Mouse (Mus musculus) gastrocnemius, adult 18-20 months (tissue): ENCODE measurements around the gene Spata48. TPM values are rescaled to one million over a fixed set of nuclear protein-coding genes. Genes with fewer than 3 reads are reported as not detected.

Experiments
- DNase-seq: peaks from one replicate; pipeline ENCODE4 v3.0.0; 2021; ENCODE audit warnings: low spot score
- total RNA-seq, 2 experiments: library from RNA; stranded (reverse); gene quantifications; 2 replicates each; pipeline ENCODE4 v1.2.3; 2021

Gene Spata48
- total RNA-seq, 2 experiments from 2014 or later: 0.62 TPM; not detected in 1

GRCm38 (mm10) chr11:11530126-11530525 lies 68.2 kb downstream of the Spata48 start:
- no peak for DNase-seq

- DNase-seq: no peak
Observed at GRCm38 (mm10) chr11:11536295-11536694, 74.4 kb downstream of the Spata48 start.

GRCm38 (mm10) chr11:11545948-11546347 lies 84.1 kb downstream of the Spata48 start:
- DNase-seq: no peak

- no peak for DNase-seq
Observed at GRCm38 (mm10) chr11:11546903-11547511, 85.1 kb downstream of the Spata48 start.

GRCm38 (mm10) chr11:11547597-11548240 lies 85.8 kb downstream of the Spata48 start:
- no peak for DNase-seq

- no peak for DNase-seq
Observed at GRCm38 (mm10) chr11:11555563-11555962, 93.7 kb downstream of the Spata48 start.

GRCm38 (mm10) chr11:11556186-11556585 lies 94.3 kb downstream of the Spata48 start:
- no peak for DNase-seq

- peak; percentile 59 for DNase-seq
Observed at GRCm38 (mm10) chr11:11557173-11557967, 95.5 kb downstream of the Spata48 start.

GRCm38 (mm10) chr11:11558662-11559061 lies 96.8 kb downstream of the Spata48 start:
- no peak for DNase-seq

GRCm38 (mm10) chr11:11559099-11559686 lies 97.3 kb downstream of the Spata48 start:
- DNase-seq: no peak

- no peak for DNase-seq
Observed at GRCm38 (mm10) chr11:11561118-11561517, 99.2 kb downstream of the Spata48 start.

- DNase-seq: no peak
Observed at GRCm38 (mm10) chr11:11564266-11565044, 102.6 kb downstream of the Spata48 start.

Other genes with a start within 250 kb of the Spata48 start
- gene Zpbp, start 314 bp downstream of the Spata48 start, total RNA-seq: under 1 TPM; 0.05 to 0.09 TPM
- not detected for gene 4930512M02Rik, start 165.7 kb downstream of the Spata48 start, total RNA-seq
- gene Ikzf1, start 222.9 kb downstream of the Spata48 start, total RNA-seq: under 1 TPM; 0.18 to 0.43 TPM